Mouse (Mus musculus): Measurements from ENCODE around the gene Ccdc184.
A peak's percentile ranks its signal among the peaks of the same experiment; 100 is the strongest.

The Ccdc184 gene

GRCm38 (mm10) chr15:98166963-98167644, at the start of gene Ccdc184:
TSS of gene Ccdc184 (plus strand) at chr15:98167158.
- peak; percentile 31 for ATAC-seq (ENCODE audit: low TSS enrichment)

GRCm38 (mm10) chr15:98119363-98119762, 47.6 kb upstream of the Ccdc184 start:
- ATAC-seq (ENCODE audit: low TSS enrichment), result no peak

- no peak for ATAC-seq (ENCODE audit: low TSS enrichment)
Measured at GRCm38 (mm10) chr15:98120831-98121230, 46.1 kb upstream of the Ccdc184 start.

- ATAC-seq (ENCODE audit: low TSS enrichment), result no peak
Measured at GRCm38 (mm10) chr15:98131001-98131400, 36.0 kb upstream of the Ccdc184 start.

GRCm38 (mm10) chr15:98131451-98131850, 35.5 kb upstream of the Ccdc184 start:
- ATAC-seq (ENCODE audit: low TSS enrichment), result no peak

- no peak for ATAC-seq (ENCODE audit: low TSS enrichment)
Measured at GRCm38 (mm10) chr15:98131942-98132655, 34.9 kb upstream of the Ccdc184 start.

GRCm38 (mm10) chr15:98133471-98133870, 33.5 kb upstream of the Ccdc184 start:
- ATAC-seq (ENCODE audit: low TSS enrichment), result no peak

GRCm38 (mm10) chr15:98134034-98134433, 32.9 kb upstream of the Ccdc184 start:
- ATAC-seq (ENCODE audit: low TSS enrichment), result peak; percentile 24; the same call in 1 of the 2 replicates

GRCm38 (mm10) chr15:98134666-98135065, 32.3 kb upstream of the Ccdc184 start:
- no peak for ATAC-seq (ENCODE audit: low TSS enrichment)

- ATAC-seq (ENCODE audit: low TSS enrichment), result no peak
Measured at GRCm38 (mm10) chr15:98135671-98136070, 31.3 kb upstream of the Ccdc184 start.

GRCm38 (mm10) chr15:98136871-98137270, 30.1 kb upstream of the Ccdc184 start:
- no peak for ATAC-seq (ENCODE audit: low TSS enrichment)

- ATAC-seq (ENCODE audit: low TSS enrichment), result no peak
Measured at GRCm38 (mm10) chr15:98139763-98140162, 27.2 kb upstream of the Ccdc184 start.

- ATAC-seq (ENCODE audit: low TSS enrichment), result no peak
Measured at GRCm38 (mm10) chr15:98140809-98141208, 26.1 kb upstream of the Ccdc184 start.

GRCm38 (mm10) chr15:98142515-98142914, 24.4 kb upstream of the Ccdc184 start:
- peak; percentile 14; the same call in 1 of the 2 replicates for ATAC-seq (ENCODE audit: low TSS enrichment)

GRCm38 (mm10) chr15:98144861-98145507, 22.0 kb upstream of the Ccdc184 start:
- ATAC-seq (ENCODE audit: low TSS enrichment), result 0 out of 2 replicates have a peak, but pooled peaks have one; percentile 39

GRCm38 (mm10) chr15:98145559-98146181, 21.3 kb upstream of the Ccdc184 start:
- peak; percentile 91 for ATAC-seq (ENCODE audit: low TSS enrichment)

GRCm38 (mm10) chr15:98148356-98148755, 18.6 kb upstream of the Ccdc184 start:
- ATAC-seq (ENCODE audit: low TSS enrichment), result no peak

GRCm38 (mm10) chr15:98149166-98149602, 17.8 kb upstream of the Ccdc184 start:
- no peak for ATAC-seq (ENCODE audit: low TSS enrichment)

- no peak for ATAC-seq (ENCODE audit: low TSS enrichment)
Measured at GRCm38 (mm10) chr15:98152916-98153315, 14.0 kb upstream of the Ccdc184 start.

GRCm38 (mm10) chr15:98153625-98154024, 13.3 kb upstream of the Ccdc184 start:
- ATAC-seq (ENCODE audit: low TSS enrichment), result peak; percentile 74; the same call in 1 of the 2 replicates

- ATAC-seq (ENCODE audit: low TSS enrichment), result no peak
Measured at GRCm38 (mm10) chr15:98154146-98154545, 12.8 kb upstream of the Ccdc184 start.

- no peak for ATAC-seq (ENCODE audit: low TSS enrichment)
Measured at GRCm38 (mm10) chr15:98154631-98155030, 12.3 kb upstream of the Ccdc184 start.

All from frontal cortex, adult (tissue).